Mouse (Mus musculus) cerebellum, adult (tissue): ENCODE results near the gene Bbs9.
A peak's percentile ranks its signal among the peaks of the same experiment; 100 is the strongest.

Experiments
- ATAC-seq: cut with Nextera tagmentation; 2 replicates; pipeline ENCODE4 v1.9.2; 2017; ENCODE audit warnings: mild to moderate bottlenecking, moderate library complexity, mixed read lengths; ENCODE audit not compliant: insufficient number of reproducible peaks, low FRiP score, low TSS enrichment

Gene Bbs9

DNA sequence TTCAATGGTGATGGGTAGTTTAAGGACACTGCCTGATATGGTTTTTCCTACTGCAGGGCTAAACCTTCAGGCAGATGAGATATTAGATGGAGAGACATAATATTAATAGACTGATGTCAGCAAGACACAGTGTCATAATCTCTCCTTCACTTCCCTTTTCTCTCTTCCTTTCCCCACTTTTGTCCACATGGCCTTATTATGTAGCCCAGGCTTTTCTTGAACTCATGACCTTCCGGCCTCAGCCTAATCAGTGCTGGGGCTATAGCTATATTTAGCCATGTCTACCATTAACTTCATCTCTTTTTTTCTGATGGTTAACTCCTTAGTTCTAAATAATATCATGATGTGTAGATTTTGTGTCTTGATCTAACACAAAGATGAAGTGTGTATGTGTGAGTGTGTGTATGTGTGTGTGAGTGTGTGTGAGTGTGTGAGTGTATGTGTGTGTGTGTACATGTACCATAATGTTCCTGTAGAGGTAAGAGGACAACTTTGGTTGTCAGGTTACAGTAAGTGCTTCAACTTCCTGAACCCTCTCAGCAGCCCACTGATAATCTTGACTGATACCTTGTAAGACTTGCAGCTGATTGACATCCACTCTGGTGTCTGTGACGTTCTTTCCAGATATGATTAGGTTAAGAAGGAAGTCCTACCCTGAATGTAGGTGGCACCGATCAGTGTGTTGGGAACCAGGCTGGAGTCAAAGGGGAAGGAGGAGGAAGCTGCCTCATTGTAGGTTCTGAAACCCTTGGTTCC lies 55.4 kb downstream of the Bbs9 start:
- ATAC-seq, result no peak

DNA sequence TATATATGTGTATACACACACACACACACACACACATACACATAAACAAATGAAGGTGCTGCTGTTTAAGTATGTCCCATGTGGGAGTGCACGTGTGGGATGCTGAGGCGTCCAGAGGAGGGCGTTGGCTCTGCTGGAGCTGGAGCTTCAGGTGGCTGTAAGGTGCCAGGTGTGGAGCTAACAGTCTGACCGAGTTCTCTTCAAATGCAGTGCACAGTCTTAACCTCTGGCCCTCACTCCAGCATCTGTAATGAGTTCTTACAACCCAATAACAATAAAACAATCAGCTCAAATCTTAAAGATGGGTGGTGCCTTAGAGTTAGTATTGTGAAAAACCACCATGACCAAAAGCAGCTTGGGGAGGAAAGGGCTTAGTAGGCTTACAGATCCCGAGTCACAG lies 56.6 kb downstream of the Bbs9 start:
- no peak for ATAC-seq

DNA sequence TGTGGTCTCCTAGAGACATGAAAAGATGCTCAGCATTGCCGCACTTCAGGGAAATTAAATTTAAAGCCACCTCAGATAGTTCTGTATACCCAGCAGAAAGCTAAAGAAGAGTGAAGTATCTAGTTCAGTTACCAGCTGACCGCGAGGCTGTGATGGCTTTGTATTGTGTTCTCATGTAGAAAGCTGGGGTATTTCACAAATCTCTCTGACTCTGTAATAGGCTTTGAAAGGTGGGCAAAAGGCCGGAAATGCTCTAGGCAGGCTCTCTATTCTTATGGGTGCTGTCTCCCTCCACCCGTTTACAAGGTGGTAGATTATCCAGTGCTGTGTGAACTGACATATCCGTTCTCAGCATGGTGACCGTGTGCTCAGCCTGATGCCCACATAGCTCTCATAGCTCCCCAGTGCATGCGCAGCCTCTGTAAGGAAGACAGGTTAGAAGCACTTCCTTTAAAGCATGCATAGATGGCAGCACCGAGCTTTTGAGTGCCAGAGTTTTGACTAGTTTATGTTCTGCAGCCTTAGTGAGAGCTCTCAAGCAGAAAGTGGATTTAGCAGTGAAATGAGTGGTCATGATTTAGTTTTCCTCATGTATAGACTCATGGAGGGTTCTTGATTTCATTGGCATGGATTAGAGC lies 57.4 kb downstream of the Bbs9 start:
- ATAC-seq, result peak; percentile 66; the same call in 1 of the 2 replicates

DNA sequence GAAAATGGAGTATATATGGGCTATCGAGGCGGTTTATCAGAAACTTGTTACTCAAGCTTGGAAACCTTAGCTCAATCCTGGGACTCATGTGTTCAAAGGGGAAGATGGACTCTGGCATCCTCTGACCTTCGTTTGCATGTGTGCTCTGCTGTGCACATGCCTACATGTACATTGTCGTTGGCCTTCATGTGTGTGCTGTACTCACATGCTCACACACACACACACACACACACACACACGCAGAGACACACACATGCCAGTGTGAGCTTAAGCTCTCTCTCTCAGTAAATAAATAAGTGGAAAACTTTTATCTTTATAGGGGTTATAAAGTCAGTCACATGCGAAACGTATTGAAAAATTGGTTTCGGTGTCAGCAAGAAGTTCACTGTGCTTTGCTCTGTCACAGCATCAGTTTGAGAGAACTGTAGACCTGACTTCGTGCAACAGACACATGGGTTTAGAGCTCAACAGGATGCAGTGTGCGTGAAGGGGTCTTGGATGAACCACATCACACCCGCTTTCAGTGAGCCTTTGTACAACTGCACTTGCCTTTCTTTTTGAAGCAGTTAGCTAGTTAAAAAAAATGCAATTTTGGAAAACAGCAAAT lies 62.4 kb downstream of the Bbs9 start:
- no peak for ATAC-seq

DNA sequence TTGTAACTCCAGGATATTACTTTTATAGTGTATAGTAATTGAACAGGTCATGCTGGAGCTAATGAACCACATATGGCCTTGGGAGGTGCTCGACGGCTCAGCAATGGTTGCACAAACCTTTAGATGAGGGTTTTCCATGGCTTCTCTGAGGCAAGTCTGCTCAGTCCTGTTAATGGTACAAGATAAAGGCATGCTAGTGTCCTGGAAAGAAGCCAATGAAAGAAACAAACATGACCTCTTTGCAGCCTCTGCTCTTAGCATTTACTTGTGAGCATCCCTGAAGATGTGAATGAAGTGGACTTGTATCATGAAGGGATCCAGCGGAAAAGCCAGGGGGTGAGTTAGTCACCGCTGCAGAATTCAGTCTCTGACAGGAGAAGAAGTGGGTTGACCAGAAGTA lies 64.0 kb downstream of the Bbs9 start:
- no peak for ATAC-seq

DNA sequence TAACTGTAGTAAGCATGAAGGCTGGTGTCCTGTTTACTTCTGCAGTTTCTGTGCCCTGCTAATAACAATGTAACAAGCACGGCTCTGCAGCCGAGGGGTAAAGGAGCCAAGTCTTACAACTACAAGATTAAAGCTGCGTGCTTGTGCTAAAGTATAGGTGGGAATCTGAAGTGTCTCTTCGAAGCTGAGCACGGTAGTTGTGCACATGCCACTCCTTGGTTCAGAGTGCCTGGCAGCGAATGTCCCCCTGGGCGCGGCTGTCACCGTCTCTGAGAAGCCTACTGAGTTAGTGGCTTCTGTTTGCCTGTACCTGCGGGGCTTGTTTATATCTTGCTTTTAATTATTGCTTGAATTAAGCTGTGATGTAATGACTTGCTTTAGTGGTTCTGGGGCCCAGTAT lies 65.6 kb downstream of the Bbs9 start:
- ATAC-seq, result no peak

DNA sequence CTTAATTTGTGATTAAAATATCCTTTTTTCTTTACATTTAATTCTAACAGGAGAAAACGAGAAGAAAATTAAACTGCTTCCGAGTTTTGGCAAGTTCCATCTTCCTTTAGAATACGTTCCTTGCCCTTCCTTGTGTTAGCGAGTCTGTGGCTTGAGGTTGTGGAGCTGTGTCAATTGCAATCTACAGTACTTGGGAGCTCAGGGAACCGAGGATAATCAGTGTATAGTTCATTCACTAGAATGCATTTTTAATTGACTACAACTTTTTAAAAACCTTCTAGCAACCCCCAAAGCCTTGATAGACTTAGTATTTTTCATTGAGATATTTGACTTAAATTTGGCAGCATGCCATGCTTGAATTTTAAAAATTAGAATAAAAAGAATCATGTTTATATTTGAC lies 68.0 kb downstream of the Bbs9 start:
- no peak for ATAC-seq

DNA sequence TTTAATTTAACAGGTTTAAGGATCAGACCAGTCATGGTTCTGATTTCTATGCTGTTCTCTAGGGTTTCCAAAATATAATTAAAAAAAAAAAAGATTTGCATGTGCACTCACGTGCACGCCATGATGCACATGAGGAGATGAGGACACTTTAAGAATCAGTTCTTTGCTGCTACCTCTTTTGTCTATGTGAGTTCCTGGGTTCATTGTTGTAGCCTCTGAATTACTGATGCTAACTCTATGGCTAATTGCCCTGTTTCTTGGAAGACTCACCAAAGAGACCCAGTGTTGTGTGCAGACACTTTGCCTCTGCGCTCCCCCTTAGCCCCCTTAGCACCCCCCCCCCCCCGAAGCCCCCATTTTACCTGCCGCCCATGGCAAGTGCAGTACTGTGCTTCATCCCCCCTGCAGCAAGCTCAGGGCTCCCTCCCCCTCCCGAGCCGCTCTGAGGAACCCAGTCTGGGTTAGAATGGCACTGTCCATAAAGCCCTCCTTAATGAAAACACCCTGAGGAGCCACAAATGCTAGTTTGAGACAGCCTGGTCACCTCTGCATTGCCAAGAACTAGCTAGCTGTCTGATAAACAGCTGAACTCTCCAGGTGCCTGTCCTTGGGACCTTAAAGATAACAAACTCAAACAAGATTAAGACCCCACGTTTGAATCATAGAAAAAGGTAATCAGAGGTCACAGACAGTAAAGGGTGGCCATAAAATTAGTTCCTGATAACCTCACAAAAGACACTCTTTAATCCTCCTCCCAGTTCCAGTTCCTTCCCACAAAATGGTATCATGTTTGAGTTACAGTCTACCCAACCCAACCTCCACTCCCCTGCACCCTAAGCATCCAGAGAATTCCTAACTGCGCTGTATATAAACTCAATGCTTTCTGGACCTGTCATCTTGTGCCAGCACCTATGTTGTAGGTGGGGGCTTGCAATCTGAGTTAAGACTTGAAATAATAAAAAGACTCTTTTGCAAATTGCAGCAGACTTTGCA lies 69.1 kb downstream of the Bbs9 start:
- no peak for ATAC-seq

DNA sequence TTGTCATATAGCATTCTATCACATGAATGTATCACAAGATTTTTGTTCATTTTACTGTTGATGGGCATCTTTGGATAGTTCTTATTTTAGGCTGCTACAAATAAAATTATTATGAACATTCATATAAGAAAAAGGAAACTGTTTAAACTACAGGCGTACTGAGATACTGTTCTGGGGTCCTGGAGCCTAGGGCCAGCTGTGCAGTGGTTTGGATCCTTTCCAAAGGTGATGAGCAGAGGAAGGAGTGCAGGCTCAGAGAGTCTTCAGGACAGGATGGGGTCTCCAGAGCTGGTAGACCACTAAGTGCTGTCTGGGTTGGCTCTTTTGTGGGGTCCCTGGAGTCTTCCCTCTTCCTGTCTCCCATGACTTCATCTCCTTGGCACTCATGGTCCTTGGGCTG lies 75.8 kb downstream of the Bbs9 start:
- ATAC-seq, result no peak

DNA sequence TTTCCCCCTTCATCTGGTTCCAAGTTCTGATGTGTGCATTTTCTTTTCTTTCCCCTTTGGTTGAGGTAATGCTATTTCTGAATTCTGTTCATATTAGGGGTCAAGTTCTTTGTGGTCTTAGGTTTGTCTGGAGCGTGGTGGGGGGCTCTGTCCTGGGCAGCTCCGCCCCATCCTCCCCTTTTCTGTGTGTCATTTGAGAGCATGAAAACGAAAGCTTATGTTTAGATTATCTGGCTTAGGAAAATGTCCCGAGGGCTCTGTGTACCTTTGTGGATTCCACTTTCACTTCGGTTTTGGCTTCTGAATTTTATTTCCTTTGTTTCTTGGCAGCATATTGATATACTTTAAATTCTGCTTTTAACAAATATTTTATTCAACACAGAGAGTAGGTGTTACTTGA lies 80.6 kb downstream of the Bbs9 start:
- ATAC-seq, result no peak

DNA sequence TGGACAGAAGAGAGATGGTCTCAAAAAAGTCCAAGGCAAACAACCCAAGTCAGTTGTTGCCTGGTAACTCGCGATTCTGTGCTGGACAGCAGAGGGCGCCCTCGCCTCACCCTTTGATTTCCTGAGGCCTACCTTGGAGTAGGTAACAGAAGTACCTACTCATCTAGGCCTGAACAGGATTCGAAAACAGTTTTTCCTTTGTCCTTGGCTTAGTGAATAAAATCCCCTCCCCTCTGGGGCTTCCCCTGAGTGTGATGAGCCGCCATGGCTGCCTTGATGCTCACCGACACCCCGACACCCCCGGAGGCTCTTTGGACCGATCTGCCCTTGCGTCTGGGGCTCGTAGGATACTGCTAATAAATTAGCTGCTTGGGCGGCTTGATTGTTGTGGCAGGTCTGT lies 82.0 kb downstream of the Bbs9 start:
- ATAC-seq, result no peak

DNA sequence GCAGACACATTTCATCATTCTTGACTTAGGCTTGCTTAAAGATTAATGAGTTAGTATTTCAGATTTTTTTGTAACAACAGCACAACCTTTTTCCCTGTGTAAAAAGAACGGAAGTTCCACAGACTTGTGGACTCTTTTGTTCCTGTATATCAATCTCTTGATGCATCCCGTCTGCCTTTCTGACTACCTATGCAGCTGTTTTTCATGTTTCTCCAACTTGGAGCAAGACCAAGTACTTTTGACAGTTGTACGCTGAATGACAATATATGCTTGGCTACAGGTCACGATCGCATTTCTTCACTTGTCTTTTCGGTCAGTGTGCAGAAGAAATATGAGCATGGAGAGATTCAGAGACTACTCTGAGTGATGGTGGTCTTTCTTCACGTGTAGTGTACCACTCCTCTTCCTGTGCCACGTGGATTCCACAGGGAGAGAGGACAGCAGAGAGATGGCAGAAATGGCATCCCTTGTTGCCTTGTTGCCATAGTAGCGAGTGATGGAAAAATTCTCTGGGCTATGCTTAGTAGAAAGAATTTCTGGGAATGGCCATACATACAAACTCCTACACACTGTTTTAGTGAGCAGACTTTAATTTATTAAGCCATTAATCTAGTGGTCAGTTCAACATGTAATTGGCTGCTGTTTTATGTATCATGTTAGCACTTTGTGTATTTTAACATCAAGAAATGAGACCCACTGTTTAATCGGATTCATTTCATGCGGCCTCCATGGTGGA lies 88.3 kb downstream of the Bbs9 start:
- no peak for ATAC-seq

DNA sequence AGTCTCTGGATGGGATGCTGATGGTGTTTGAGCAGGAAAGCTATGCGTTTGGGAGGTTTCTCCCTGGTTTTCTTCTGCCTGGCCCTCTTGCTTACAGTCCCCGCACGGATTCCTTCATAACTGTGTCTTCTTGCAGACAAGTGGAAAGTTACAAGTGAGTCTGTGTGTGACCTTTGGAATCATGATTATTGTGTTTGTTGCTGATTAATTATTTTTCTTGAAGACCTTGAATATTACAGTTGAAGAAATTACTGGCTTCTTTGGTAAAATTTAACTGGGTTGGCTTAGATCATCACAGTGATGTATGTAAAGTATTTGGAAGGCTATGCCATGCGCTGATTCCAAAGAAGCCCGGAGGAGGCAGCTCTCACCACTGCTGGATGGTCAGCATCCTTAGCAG lies 92.2 kb downstream of the Bbs9 start:
- no peak for ATAC-seq

DNA sequence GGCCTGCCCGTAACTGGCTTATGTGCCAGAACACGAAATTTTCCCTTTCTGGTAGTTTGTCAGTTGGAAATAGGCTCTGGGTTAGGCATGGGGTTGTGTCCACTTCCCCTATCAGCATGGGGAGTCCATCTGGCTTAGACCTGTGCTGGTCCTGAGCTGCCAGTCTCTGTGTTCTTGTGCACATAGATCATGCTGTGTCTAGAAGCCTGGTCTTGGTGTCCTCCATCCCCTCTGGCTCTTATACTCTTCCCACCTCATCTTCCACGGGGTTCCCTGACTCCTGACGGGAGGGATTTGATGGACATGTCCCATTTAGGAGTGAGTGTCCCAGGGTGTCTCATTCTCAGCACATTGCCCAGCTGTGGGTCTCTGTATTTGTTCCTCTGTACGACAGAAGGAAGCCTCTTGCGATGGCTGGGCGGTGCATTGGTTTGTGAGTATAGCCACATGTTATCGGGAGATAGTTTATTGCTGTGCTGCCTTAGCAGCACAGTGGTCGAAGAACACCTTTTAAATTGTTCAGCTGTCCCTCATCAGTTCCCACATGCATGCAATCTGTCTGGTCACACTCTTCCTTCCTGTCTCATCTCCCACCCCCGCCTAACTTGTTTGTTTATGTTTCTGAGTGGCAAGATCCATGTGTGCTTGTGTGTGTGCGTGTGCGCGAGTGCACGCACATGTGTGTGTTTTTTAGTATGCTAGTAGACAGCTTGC lies 101.1 kb downstream of the Bbs9 start:
- no peak for ATAC-seq

DNA sequence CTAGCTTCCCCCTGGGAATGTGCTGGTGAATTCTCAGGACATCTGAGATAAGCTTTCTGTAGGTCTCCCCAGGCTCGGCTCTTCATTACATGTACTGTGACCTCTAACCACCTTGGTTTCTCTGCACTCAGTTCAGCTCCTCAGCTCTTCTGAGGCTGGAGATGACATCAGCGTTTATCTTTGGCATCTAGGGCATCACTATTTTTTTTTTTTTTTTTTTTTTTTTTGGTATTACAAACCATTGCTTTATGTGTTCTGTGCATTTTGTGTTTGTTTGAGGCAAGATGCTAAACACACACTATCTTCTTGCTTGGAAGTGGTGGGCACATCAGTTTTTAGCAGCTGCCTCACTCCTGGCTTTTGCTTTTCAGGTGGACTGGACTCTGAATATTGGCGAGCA lies 102.8 kb downstream of the Bbs9 start:
- ATAC-seq, result no peak

DNA sequence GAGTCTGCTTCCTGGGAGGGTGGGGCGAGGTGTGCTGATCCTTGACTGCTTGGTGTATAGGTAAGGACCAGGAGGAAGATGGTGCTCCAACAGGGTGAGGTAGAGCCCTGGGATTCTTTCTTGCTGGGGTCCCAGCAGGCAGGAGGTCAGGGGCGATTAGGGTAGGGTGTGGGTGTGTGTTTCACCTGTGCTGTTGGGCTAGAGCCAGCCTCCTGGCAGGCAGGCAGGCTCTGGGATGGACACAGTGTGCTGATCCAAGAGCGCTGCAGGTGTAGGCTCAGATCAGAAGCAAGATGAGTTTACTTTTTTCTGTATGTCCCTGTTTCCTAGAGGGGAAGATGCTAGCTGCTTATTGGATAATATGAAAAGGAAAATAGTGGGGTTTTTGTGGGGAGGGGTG lies 108.7 kb downstream of the Bbs9 start:
- ATAC-seq, result peak; percentile 58

DNA sequence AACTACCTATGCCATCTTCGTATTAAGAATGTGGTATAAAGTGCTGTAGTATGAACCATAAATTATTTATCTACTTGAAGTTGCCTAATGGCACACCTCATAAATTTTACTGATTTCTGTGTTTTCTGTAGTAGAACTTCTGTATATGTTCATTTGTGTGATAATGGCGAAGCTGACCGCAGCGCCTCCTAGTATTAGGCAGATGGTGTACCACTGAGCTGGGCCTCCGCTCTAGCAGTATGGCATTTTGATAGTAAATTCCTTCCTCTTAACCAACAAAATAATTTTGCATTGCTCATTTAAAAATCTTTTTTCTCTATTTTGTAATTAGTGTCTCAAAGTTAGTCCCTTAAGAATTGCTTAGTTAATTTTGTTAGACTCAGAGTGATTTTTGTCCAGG lies 117.5 kb downstream of the Bbs9 start:
- ATAC-seq, result no peak

DNA sequence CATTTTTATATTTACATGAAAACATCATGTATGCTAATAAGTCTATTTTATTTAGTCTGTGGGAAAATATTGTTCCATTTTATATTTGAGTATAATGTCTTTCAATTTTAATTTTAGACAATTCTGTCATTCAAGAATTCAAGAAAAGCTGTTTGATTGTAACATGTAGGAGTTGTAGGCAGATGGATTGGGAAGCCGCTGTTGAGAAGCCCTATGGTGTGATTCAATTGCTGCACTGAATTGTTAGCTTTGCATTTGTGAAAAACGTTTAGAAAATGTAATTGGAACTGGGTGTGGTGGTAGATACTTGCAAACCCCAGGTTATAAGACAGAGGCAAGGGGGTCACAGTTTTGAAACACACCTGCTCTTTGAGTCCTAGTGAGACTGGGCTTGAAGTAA lies 121.1 kb downstream of the Bbs9 start:
- ATAC-seq, result no peak

DNA sequence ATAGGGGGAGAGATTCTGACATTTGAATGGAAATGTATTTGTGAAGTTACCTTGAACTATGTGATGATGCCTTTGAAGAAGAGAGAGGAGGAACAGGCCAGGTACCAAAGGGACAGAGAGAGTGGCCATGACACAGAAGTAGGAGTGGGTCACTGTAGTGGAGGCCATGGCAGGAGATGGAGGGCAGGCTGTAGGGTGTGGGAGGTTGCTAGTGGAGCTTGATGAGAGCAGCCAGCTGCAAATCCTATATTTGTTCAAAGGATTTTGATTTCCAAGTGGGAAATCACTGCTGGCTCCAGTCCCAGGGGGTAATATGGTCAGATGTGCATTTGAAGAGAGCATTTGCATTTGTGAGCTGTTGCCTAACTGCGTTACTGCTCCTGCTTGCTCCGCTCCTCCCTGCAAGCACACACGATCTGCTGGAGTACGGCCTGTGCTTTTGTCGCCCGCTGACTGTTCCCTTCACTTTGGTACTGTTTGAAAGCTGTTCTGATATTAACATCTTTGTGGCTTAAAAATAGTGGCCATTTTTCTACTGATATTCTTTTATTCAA lies 137.8 kb downstream of the Bbs9 start:
- no peak for ATAC-seq
